Mouse (Mus musculus) megakaryocyte, embryonic 14.5 days (primary cell): Measurements from ENCODE around the gene Oprm1. TPM values are rescaled to one million over a fixed set of nuclear protein-coding genes. Genes with fewer than 3 reads are reported as not detected.
"Not testable (repeated sequence)": the region's sequence is repeated elsewhere in the genome, so short reads cannot be mapped to it uniquely, and the experiment has no call there.

Experiments
- H3K27me3 ChIP-seq: replicated peaks from 2 replicates; pipeline ENCODE3; 2012; ENCODE audit warnings: inconsistent platforms
- H3K36me3 ChIP-seq: replicated peaks from 2 replicates; pipeline ENCODE3; 2012; ENCODE audit warnings: low read length, inconsistent platforms, mixed read lengths
- H3K4me1 ChIP-seq: 2 replicates; pipeline ENCODE4 v1.6.1; 2012; ENCODE audit warnings: inconsistent platforms
- H3K4me3 ChIP-seq: replicated peaks from 2 replicates; pipeline ENCODE3; 2012; ENCODE audit warnings: moderate library complexity, mild to moderate bottlenecking, inconsistent platforms
- H3K9me3 ChIP-seq: 2 replicates; pipeline ENCODE4 v1.6.1; 2012; ENCODE audit warnings: inconsistent platforms
- FLI1 ChIP-seq: IDR thresholded peaks from 2 replicates; pipeline ENCODE4 v1.6.1; 2012; ENCODE audit warnings: low read length, inconsistent platforms, mixed read lengths
- GATA1 ChIP-seq: IDR thresholded peaks from 3 replicates; pipeline ENCODE4 v1.6.1; 2012; ENCODE audit warnings: mixed read lengths, low read length, inconsistent platforms, borderline replicate concordance
- polyA plus RNA-seq: library from polyadenylated mRNA; stranded (reverse); fragments of >175 nt; gene quantifications from 2 replicates; pipeline ENCODE4 v1.2.3, GENCODE M21; 2012; ENCODE audit warnings: low replicate concordance; ENCODE audit not compliant: insufficient read depth

The Oprm1 gene
- polyA plus RNA-seq, 1 experiment: not detected

- no peak for TF ChIP-seq FLI1
- no peak for TF ChIP-seq GATA1
- H3K4me1 ChIP-seq: peaks cover 68% of the 10 kb centered on the region
- H3K9me3 ChIP-seq: peaks cover 9% of the 10 kb centered on the region; the same call in 1 of the 2 replicates
- H3K36me3 ChIP-seq: peaks cover 6% of the 10 kb centered on the region
- peak overlapping the region; percentile 1 for H3K4me3 ChIP-seq
- H3K27me3 ChIP-seq: no peaks in the 10 kb centered on the region
These were observed 229.2 kb downstream of the Oprm1 start for GRCm38 (mm10) chr10:6987399-6988098.

- Histone ChIP-seq H3K9me3 (peaks cover 9% of the 10 kb centered on the region; the same call in 1 of the 2 replicates), H3K4me3 (no peak overlapping the region), H3K4me1 (peaks cover 63% of the 10 kb centered on the region), H3K36me3 (peaks cover 6% of the 10 kb centered on the region), H3K27me3 (no peaks in the 10 kb centered on the region)
- TF ChIP-seq FLI1: no peak
- no peak for TF ChIP-seq GATA1
These were observed 230.2 kb downstream of the Oprm1 start for GRCm38 (mm10) chr10:6988555-6988954.

GRCm38 (mm10) chr10:6996895-6997294 is 238.6 kb downstream of the Oprm1 start:
- Histone ChIP-seq H3K4me1 (peaks cover 15% of the 10 kb centered on the region), H3K9me3 (no peaks in the 10 kb centered on the region), H3K27me3 (no peaks in the 10 kb centered on the region), H3K36me3 (no peaks in the 10 kb centered on the region), H3K4me3 (no peak overlapping the region)
- no peak for TF ChIP-seq GATA1
- no peak for TF ChIP-seq FLI1

- no peaks in the 10 kb centered on the region for H3K27me3 ChIP-seq
- no peaks in the 10 kb centered on the region for H3K9me3 ChIP-seq
- peaks cover 11% of the 10 kb centered on the region for H3K4me1 ChIP-seq
- H3K36me3 ChIP-seq: no peaks in the 10 kb centered on the region
- no peak for TF ChIP-seq FLI1
- no peak for TF ChIP-seq GATA1
- no peak overlapping the region for H3K4me3 ChIP-seq
These were observed 240.4 kb downstream of the Oprm1 start for GRCm38 (mm10) chr10:6998576-6999250.

GRCm38 (mm10) chr10:6999355-6999754 is 241.0 kb downstream of the Oprm1 start:
- Histone ChIP-seq H3K4me1 (peaks cover 11% of the 10 kb centered on the region), H3K36me3 (no peaks in the 10 kb centered on the region), H3K9me3 (no peaks in the 10 kb centered on the region), H3K27me3 (no peaks in the 10 kb centered on the region), H3K4me3 (no peak overlapping the region)
- TF ChIP-seq FLI1 (no peak), GATA1 (no peak)

GRCm38 (mm10) chr10:7003898-7004297 is 245.6 kb downstream of the Oprm1 start:
- not testable (repeated sequence) for H3K36me3 ChIP-seq, H3K27me3 ChIP-seq, H3K4me3 ChIP-seq
- H3K9me3 ChIP-seq: peaks cover 12% of the 10 kb centered on the region
- H3K4me1 ChIP-seq: peaks cover 11% of the 10 kb centered on the region

GRCm38 (mm10) chr10:7004980-7005538 is 246.8 kb downstream of the Oprm1 start:
- Histone ChIP-seq H3K4me1 (peaks cover 11% of the 10 kb centered on the region), H3K4me3 (no peak overlapping the region), H3K9me3 (peaks cover 12% of the 10 kb centered on the region), H3K27me3 (no peaks in the 10 kb centered on the region), H3K36me3 (no peaks in the 10 kb centered on the region)
- no peak for TF ChIP-seq GATA1
- TF ChIP-seq FLI1: no peak

GRCm38 (mm10) chr10:7010543-7010942 is 252.2 kb downstream of the Oprm1 start:
- Histone ChIP-seq H3K4me3 (no peak overlapping the region), H3K9me3 (peaks cover 12% of the 10 kb centered on the region), H3K36me3 (no peaks in the 10 kb centered on the region), H3K4me1 (no peaks in the 10 kb centered on the region), H3K27me3 (no peaks in the 10 kb centered on the region)
- TF ChIP-seq FLI1 (no peak), GATA1 (no peak)

- Histone ChIP-seq H3K4me3 (no peak overlapping the region), H3K27me3 (no peaks in the 10 kb centered on the region), H3K4me1 (no peaks in the 10 kb centered on the region), H3K36me3 (no peaks in the 10 kb centered on the region), H3K9me3 (no peaks in the 10 kb centered on the region)
- TF ChIP-seq FLI1 (no peak), GATA1 (no peak)
These were observed 256.9 kb downstream of the Oprm1 start for GRCm38 (mm10) chr10:7015199-7015598.

- H3K27me3 ChIP-seq: no peaks in the 10 kb centered on the region
- TF ChIP-seq FLI1: no peak
- TF ChIP-seq GATA1: no peak
- peaks cover 6% of the 10 kb centered on the region; the same call in 1 of the 2 replicates for H3K9me3 ChIP-seq
- no peak overlapping the region for H3K4me3 ChIP-seq
- no peaks in the 10 kb centered on the region for H3K4me1 ChIP-seq
- H3K36me3 ChIP-seq: no peaks in the 10 kb centered on the region
These were observed 261.6 kb downstream of the Oprm1 start for GRCm38 (mm10) chr10:7019781-7020386.
